Mouse (Mus musculus) gastrocnemius, adult 2 months (tissue): ENCODE data around the gene Rhd. TPM values are rescaled to one million over a fixed set of nuclear protein-coding genes. Genes with fewer than 3 reads are reported as not detected.
A peak's percentile ranks its signal among the peaks of the same experiment; 100 is the strongest.

Experiments used
- DNase-seq: peaks from one replicate; pipeline ENCODE4 v3.0.0; 2022
- H3K27ac ChIP-seq: fragments of 200-600 bp; 2 replicates; pipeline ENCODE4 v1.8.1; 2022; ENCODE audit warnings: mild to moderate bottlenecking
- H3K4me3 ChIP-seq: fragments of 200-600 bp; 2 replicates; pipeline ENCODE4 v1.8.1; 2022; ENCODE audit warnings: mild to moderate bottlenecking, moderate library complexity
- CTCF ChIP-seq: fragments of 200-600 bp; IDR thresholded peaks from 2 replicates; pipeline ENCODE4 v1.8.1; 2022; ENCODE audit warnings: antibody characterized with exemption, mild to moderate bottlenecking, moderate library complexity
- intact Hi-C: fragments of 180-260 bp; cut with DNase I; formaldehyde crosslinking; loops from one replicate; pipeline ENCODE4 v1.15.1; 2025
- total RNA-seq, 2 experiments: library from RNA; stranded (reverse); gene quantifications; 2 replicates each; pipeline ENCODE4 v1.2.3; 2021

Rhd gene
- total RNA-seq, 2 experiments from 2014 or later, result not detected

GRCm38 (mm10) chr4:134918381-134918780 lies 54.0 kb downstream of the Rhd start:
- Histone ChIP-seq H3K27ac (peak overlapping the region; percentile 76), H3K4me3 (peak overlapping the region; percentile 36)
- peak; percentile 86 for DNase-seq
- TF ChIP-seq CTCF, result no peak
- intact Hi-C loops, result no loop called here

GRCm38 (mm10) chr4:134919733-134920540 lies 55.6 kb downstream of the Rhd start:
- peak overlapping the region; percentile 76 for H3K27ac ChIP-seq
- intact Hi-C loops, result no loop called here
- no peak for DNase-seq

DNA sequence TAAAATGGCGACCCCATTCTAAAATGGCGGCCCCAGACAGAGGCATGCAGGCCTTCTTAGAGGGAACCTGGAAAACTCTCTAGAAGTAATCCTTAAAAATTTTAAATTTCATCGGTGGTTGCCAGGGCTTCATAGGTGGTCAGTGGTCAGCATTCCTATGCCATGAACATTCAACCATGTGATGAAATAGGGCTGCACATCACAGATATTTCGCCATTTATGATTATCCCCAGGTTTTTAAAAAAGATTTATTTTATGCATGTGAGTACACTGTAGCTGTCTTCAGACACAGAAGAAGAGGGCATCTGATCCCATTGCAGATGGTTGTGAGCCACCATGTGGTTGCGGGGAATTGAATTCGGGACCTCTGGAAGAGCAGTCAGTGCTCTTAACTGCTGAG lies 56.3 kb downstream of the Rhd start:
- H3K27ac ChIP-seq, result no peak overlapping the region
- no peak for TF ChIP-seq CTCF
- no peak for DNase-seq
- no peak overlapping the region for H3K4me3 ChIP-seq
- intact Hi-C loops, result no loop called here

More at GRCm38 (mm10) chr4:134919733-134920540, 55.6 kb downstream of the Rhd start:
- H3K4me3 ChIP-seq, result no peak overlapping the region
- no peak for TF ChIP-seq CTCF

- no peak for TF ChIP-seq CTCF
- DNase-seq, result no peak
- intact Hi-C loops, result no loop called here
- peak overlapping the region; percentile 99 for H3K27ac ChIP-seq
- H3K4me3 ChIP-seq, result no peak overlapping the region
These were observed 57.4 kb downstream of the Rhd start for GRCm38 (mm10) chr4:134921703-134922102.

- DNase-seq, result peak; percentile 32
- intact Hi-C loops, result no loop called here
- H3K27ac ChIP-seq, result peak overlapping the region; percentile 99
- H3K4me3 ChIP-seq, result peak overlapping the region; percentile 100
- TF ChIP-seq CTCF, result no peak
These were observed 58.0 kb downstream of the Rhd start for GRCm38 (mm10) chr4:134922111-134922924.

DNA sequence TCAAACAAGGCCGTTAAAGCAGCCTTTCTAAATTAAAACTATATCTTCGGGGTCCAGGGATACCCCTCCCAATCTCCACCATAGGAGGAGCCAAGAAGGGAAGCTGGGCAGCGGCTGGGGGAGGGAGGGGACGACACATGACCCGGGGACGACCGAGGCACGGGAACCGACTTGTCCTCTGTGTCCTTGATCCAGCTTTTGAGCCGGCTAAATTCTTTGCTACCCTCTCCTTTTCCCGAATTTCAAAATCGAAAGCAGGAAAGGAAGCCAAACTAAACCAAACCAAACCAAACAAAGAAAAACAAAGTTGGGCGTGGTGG lies 58.5 kb downstream of the Rhd start:
- TF ChIP-seq CTCF, result no peak
- intact Hi-C loops, result no loop called here
- DNase-seq, result peak; percentile 86
- peak overlapping the region; percentile 99 for H3K27ac ChIP-seq
- H3K4me3 ChIP-seq, result peak overlapping the region; percentile 100

DNA sequence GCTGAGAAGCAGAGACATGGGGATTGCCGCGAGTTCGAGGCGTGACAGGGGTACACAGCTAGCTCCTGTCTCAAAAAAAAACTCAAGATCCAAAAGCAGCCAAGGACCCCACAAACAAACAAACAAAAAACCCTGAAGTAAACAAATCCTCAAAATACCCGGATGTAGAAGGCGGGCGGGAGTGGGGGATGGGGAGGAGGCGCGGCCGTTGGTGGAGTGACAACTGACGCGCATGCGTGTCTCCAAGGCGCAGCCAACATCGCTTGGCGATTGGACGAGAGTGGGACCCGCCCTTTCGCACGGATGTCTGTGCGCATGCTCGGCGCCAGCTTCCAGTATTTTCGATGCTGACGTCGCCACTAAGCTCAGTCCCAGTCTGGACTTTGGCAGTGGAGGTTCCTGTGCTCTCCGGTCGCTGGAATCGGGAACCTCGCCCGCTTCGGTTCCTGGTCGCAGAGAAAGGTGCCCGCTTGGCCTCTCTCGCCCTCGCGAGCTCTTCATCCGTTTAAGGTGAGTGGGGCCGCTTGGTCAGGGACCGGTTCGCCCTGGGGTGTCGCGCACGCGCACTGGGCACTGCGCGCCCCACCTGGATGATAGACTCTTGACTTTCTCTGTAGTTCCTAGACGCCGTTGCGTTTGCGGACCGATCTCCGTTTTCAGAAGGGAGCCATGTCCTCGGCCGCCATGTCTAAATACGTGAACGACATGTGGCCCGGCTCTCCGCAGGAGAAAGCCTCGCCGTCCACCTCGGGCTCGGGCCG lies 59.1 kb downstream of the Rhd start, which contains the start of gene Rsrp1:
Gene Rsrp1, plus strand, starts transcription at position 335 of the 761 bp plus-strand sequence.
- Histone ChIP-seq H3K27ac (peak within 1 kb of the TSS; percentile 99), H3K4me3 (peak within 1 kb of the TSS; percentile 100)
- intact Hi-C loops, result no loop called here

GRCm38 (mm10) chr4:134924019-134924741 lies 59.8 kb downstream of the Rhd start:
- Histone ChIP-seq H3K4me3 (peak overlapping the region; percentile 100), H3K27ac (peak overlapping the region; percentile 99)
- no peak for TF ChIP-seq CTCF
- intact Hi-C loops, result no loop called here
- peak; percentile 87 for DNase-seq

More for the DNA sequence above, 59.1 kb downstream of the Rhd start, which contains the start of gene Rsrp1:
- TF ChIP-seq CTCF, result no peak
- DNase-seq, result peak; percentile 99

- Histone ChIP-seq H3K27ac (peak overlapping the region; percentile 99), H3K4me3 (peak overlapping the region; percentile 100)
- no peak for TF ChIP-seq CTCF
- DNase-seq, result peak; percentile 88
- intact Hi-C loops, result no loop called here
These were observed 60.9 kb downstream of the Rhd start for GRCm38 (mm10) chr4:134925206-134925605.

- no peak for DNase-seq
- TF ChIP-seq CTCF, result no peak
- Histone ChIP-seq H3K27ac (peak overlapping the region; percentile 35; the same call in 1 of the 2 replicates), H3K4me3 (no peak overlapping the region; the same call in 1 of the 2 replicates)
- intact Hi-C loops, result no loop called here
These were observed 63.6 kb downstream of the Rhd start for GRCm38 (mm10) chr4:134927815-134928463.

DNA sequence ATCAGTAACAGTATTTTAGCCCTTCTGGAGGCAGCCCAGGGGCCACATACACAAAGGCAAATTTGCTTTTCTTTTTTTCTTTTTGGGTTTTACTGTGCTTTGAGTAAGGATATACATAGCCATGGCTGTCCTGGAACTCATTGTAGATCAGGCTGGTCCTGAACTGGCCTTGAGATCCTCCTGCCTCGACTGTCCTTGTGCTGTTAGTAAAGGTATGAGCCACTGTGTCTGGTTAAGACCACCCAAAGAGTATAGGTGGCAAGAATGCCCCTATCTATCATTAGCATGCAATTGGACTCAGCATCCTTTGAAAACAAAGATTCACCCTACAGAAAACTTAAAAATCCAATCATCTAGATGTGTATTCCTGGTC lies 64.1 kb downstream of the Rhd start:
- no peak overlapping the region for H3K4me3 ChIP-seq
- TF ChIP-seq CTCF, result no peak
- no peak for DNase-seq
- intact Hi-C loops, result no loop called here
- H3K27ac ChIP-seq, result no peak overlapping the region

- peak overlapping the region; percentile 93; the same call in 1 of the 2 replicates for H3K27ac ChIP-seq
- TF ChIP-seq CTCF, result no peak
- no peak overlapping the region for H3K4me3 ChIP-seq
- intact Hi-C loops, result no loop called here
- peak; percentile 33 for DNase-seq
These were observed 65.2 kb downstream of the Rhd start for GRCm38 (mm10) chr4:134929536-134929935.
